In the genomic region with DNA sequence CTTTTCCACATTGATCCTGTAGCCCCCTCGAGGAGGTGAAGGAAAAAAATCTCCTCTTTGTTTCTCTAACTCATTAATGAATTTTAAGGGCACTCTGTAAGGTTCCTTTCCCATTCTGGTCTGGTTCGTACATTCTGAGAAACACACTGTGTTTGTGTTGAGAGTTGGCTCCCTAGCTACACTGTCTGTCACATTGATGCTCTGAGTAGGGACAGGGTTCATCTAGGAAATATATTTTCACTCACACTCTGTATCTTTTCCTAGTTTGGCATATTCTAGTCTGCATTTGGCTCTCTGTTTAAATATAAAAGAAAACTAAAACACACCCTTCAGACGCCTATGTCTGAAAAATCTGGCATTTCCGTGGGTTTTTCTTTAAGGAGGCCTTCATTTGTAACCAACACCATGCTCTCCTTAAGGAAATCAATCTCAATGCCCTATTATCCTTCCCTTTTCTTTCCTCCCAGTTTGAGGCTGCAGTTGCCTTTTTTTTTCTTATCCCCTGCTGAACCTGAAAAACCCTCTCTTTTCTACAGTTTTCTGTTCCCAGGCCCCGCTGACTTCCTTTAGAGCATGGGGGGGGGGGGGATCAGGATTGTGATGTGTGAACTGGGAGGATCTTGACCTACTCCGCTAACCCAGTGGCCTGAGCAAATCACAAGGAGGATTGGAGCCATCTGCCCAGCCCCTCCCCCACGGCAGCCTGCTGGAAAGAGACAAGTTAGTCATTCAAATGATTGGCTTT, we compare ENCODE assay signal across 9 mouse cellular contexts. TPM values are rescaled to one million over a fixed set of nuclear protein-coding genes. Genes with fewer than 3 reads are reported as not detected.
DNase-seq lines count a peak whose midpoint lies in the region; ATAC-seq lines count a peak whose summit lies in the region.
"Had no signal": no experiment of that assay in that cellular context is flagged by ENCODE, and none has a peak within 500 bp of the region (broad histone marks: within the 10 kb centered on the region; RNA-seq: fewer than 3 reads in every experiment).

No protein-coding gene starts in this region.

- peaks cover 19% of the 10 kb centered on the region for H3K4me1 ChIP-seq in embryonic facial prominence, embryonic 12.5 days
- H3K4me1 ChIP-seq in kidney, embryonic 15.5 days: peaks cover 17% of the 10 kb centered on the region
- peaks cover 10% of the 10 kb centered on the region for H3K4me1 ChIP-seq in limb, embryonic 13.5 days
- peaks cover 39% of the 10 kb centered on the region for H3K4me1 ChIP-seq in neural tube, embryonic 13.5 days (replicated peaks)

- no peaks in the 10 kb centered on the region for H3K9me3 ChIP-seq in embryonic facial prominence, embryonic 12.5 days
- H3K9me3 ChIP-seq in kidney, embryonic 15.5 days (replicated peaks): no peaks in the 10 kb centered on the region
- no peaks in the 10 kb centered on the region for H3K9me3 ChIP-seq in limb, embryonic 13.5 days
- no peaks in the 10 kb centered on the region for H3K9me3 ChIP-seq in neural tube, embryonic 13.5 days

- no peak overlapping the region for H3K9ac ChIP-seq in embryonic facial prominence, embryonic 12.5 days
- H3K9ac ChIP-seq in kidney, embryonic 15.5 days: no peak overlapping the region
- H3K9ac ChIP-seq in limb, embryonic 13.5 days: 0 out of 2 replicates have a peak overlapping the region, but pooled peaks have one; percentile 13
- peak overlapping the region; percentile 73 for H3K9ac ChIP-seq in neural tube, embryonic 13.5 days

- 0 out of 2 replicates have a peak, but pooled peaks have one; percentile 52 for ATAC-seq in embryonic facial prominence, embryonic 12.5 days (ENCODE audit: insufficient number of reproducible peaks, insufficient read depth, low FRiP score, low TSS enrichment)
- ATAC-seq in kidney, embryonic 15.5 days (replicated peaks; ENCODE audit: low FRiP score): peak; percentile 85; the same call in 1 of the 2 replicates
- ATAC-seq in limb, embryonic 13.5 days (ENCODE audit: low FRiP score, low read depth): peak; percentile 48; the same call in 1 of the 2 replicates
- ATAC-seq in neural tube, embryonic 13.5 days (ENCODE audit: low read depth): peak; percentile 93
- ATAC-seq in monocyte, adult 5-6 weeks (replicated peaks; ENCODE audit: insufficient number of reproducible peaks, low FRiP score, low TSS enrichment, poor library complexity, severe bottlenecking): no peak

- H3K27ac ChIP-seq in embryonic facial prominence, embryonic 12.5 days: 0 out of 2 replicates have a peak overlapping the region, but pooled peaks have one; percentile 46
- no peak overlapping the region for H3K27ac ChIP-seq in kidney, embryonic 15.5 days
- no peak overlapping the region for H3K27ac ChIP-seq in limb, embryonic 13.5 days
- H3K27ac ChIP-seq in neural tube, embryonic 13.5 days (replicated peaks): peak overlapping the region; percentile 89

- no peaks in the 10 kb centered on the region for H3K36me3 ChIP-seq in embryonic facial prominence, embryonic 12.5 days
- H3K36me3 ChIP-seq in kidney, embryonic 15.5 days: no peaks in the 10 kb centered on the region
- H3K36me3 ChIP-seq in limb, embryonic 13.5 days: no peaks in the 10 kb centered on the region
- H3K36me3 ChIP-seq in neural tube, embryonic 13.5 days: no peaks in the 10 kb centered on the region

- no peaks in the 10 kb centered on the region for H3K27me3 ChIP-seq in embryonic facial prominence, embryonic 12.5 days
- no peaks in the 10 kb centered on the region for H3K27me3 ChIP-seq in kidney, embryonic 15.5 days
- no peaks in the 10 kb centered on the region for H3K27me3 ChIP-seq in limb, embryonic 13.5 days
- H3K27me3 ChIP-seq in neural tube, embryonic 13.5 days: no peaks in the 10 kb centered on the region
- H3K27me3 ChIP-seq: CH12.LX had no signal

- peak overlapping the region; percentile 43 for H3K4me2 ChIP-seq in embryonic facial prominence, embryonic 12.5 days (replicated peaks)
- H3K4me2 ChIP-seq in kidney, embryonic 15.5 days: peak overlapping the region; percentile 29
- peak overlapping the region; percentile 27; the same call in 1 of the 2 replicates for H3K4me2 ChIP-seq in limb, embryonic 13.5 days (replicated peaks)
- peak overlapping the region; percentile 56 for H3K4me2 ChIP-seq in neural tube, embryonic 13.5 days

- H3K4me3 ChIP-seq in embryonic facial prominence, embryonic 12.5 days: 0 out of 2 replicates have a peak overlapping the region, but pooled peaks have one; percentile 2
- H3K4me3 ChIP-seq in kidney, embryonic 15.5 days (replicated peaks): no peak overlapping the region
- no peak overlapping the region for H3K4me3 ChIP-seq in limb, embryonic 13.5 days
- peak overlapping the region; percentile 43 for H3K4me3 ChIP-seq in neural tube, embryonic 13.5 days

- 13% methylated on average over 7 of the region's 7 CpGs for WGBS in embryonic facial prominence, embryonic 12.5 days
- WGBS in kidney, embryonic 15.5 days: 13% methylated on average over 7 of the region's 7 CpGs
- 18% methylated on average over 7 of the region's 7 CpGs for WGBS in limb, embryonic 13.5 days
- 4% methylated on average over 7 of the region's 7 CpGs for WGBS in neural tube, embryonic 13.5 days

- peak; percentile 13 to 22 for DNase-seq in spleen, adult 18-20 months
- no peak for DNase-seq in spleen, adult 12 weeks (ENCODE audit: low spot score)
- DNase-seq in heart, adult 9 months (ENCODE audit: low spot score in 2 of 2): peak; percentile 23 to 25

RNA-seq across cellular contexts. Expression of gene Fabp7, which starts 0.4 kb away (rescaled TPM):
- 151 and 196 TPM in 2 replicates for polyA plus RNA-seq in embryonic facial prominence, embryonic 12.5 days (2016; fragmentation: Nextera tagmentation; extraction: Ambion mirVana)
- 7.8 and 14.3 TPM in 2 replicates for polyA plus RNA-seq in kidney, embryonic 15.5 days (2015; fragmentation: Nextera tagmentation; extraction: Ambion mirVana)
- 9.3 and 10.8 TPM in 2 replicates for polyA plus RNA-seq in limb, embryonic 13.5 days (2015; fragmentation: Nextera tagmentation; extraction: Ambion mirVana)
- polyA plus RNA-seq in neural tube, embryonic 13.5 days (2015; fragmentation: Nextera tagmentation; extraction: Ambion mirVana): 2,540 and 2,743 TPM in 2 replicates
- 1.4 TPM in 1 of 3 replicates, not detected in the others for total RNA-seq in monocyte, adult 5-6 weeks (2017)
- total RNA-seq: CH12.LX had no signal

RNA-seq across cellular contexts. Expression of gene Smpdl3a, which starts 9.8 kb away (rescaled TPM):
- polyA plus RNA-seq in embryonic facial prominence, embryonic 12.5 days (2016; fragmentation: Nextera tagmentation; extraction: Ambion mirVana): 10.5 and 10.7 TPM in 2 replicates
- 24.3 and 25.4 TPM in 2 replicates for polyA plus RNA-seq in kidney, embryonic 15.5 days (2015; fragmentation: Nextera tagmentation; extraction: Ambion mirVana)
- polyA plus RNA-seq in limb, embryonic 13.5 days (2015; fragmentation: Nextera tagmentation; extraction: Ambion mirVana): 10.7 and 11.6 TPM in 2 replicates
- polyA plus RNA-seq in neural tube, embryonic 13.5 days (2015; fragmentation: Nextera tagmentation; extraction: Ambion mirVana): 29.7 and 32.4 TPM in 2 replicates
- 248 to 540 TPM (median 441 TPM) in 3 replicates for total RNA-seq in monocyte, adult 5-6 weeks (2017)
- total RNA-seq: CH12.LX had no signal

Comparison
In these comparisons a context has a peak if more than half of its experiments do, and no peak if none do; other contexts are left out.
1. H3K27ac ChIP-seq: peak in embryonic facial prominence, embryonic 12.5 days (single experiment) and neural tube, embryonic 13.5 days (single experiment); none in kidney, embryonic 15.5 days (single experiment) and limb, embryonic 13.5 days (single experiment).
2. H3K4me3 ChIP-seq: peak in embryonic facial prominence, embryonic 12.5 days (single experiment) and neural tube, embryonic 13.5 days (single experiment); none in kidney, embryonic 15.5 days (single experiment) and limb, embryonic 13.5 days (single experiment).
3. H3K9ac ChIP-seq: peak in limb, embryonic 13.5 days (single experiment) and neural tube, embryonic 13.5 days (single experiment); none in embryonic facial prominence, embryonic 12.5 days (single experiment) and kidney, embryonic 15.5 days (single experiment).
4. RNA of gene Fabp7, which starts 0.4 kb away (polyA plus RNA-seq): 2,540 to 2,743 TPM in neural tube, embryonic 13.5 days; 151 to 196 TPM in embryonic facial prominence, embryonic 12.5 days, 7.8 to 14.3 TPM in kidney, embryonic 15.5 days and 9.3 to 10.8 TPM in limb, embryonic 13.5 days; every median in the first group is over 10 times any median in the second.
5. Peak in every context shown above with its lines, with median percentiles within 50 percentile points of each other: H3K4me2 ChIP-seq.